Mouse (Mus musculus) heart, adult 2 months (tissue): ENCODE data around the gene F5.

Experiments
- CTCF ChIP-seq: fragments of 200-600 bp; IDR thresholded peaks from 2 replicates; pipeline ENCODE4 v1.8.1; 2022; ENCODE audit warnings: antibody characterized with exemption, mild to moderate bottlenecking, moderate library complexity
- EP300 ChIP-seq: fragments of 200-500 bp; IDR thresholded peaks from 2 replicates; pipeline ENCODE4 v1.6.1; 2011; ENCODE audit warnings: low read depth, low read length, control low read depth; ENCODE audit not compliant: insufficient read depth

GRCm38 (mm10) chr1:164110591-164111329 lies 40.9 kb upstream of the F5 start:
- TF ChIP-seq CTCF (no peak), EP300 (no peak)
